Mouse (Mus musculus): ENCODE data around the gene 0610010K14Rik. TPM values are rescaled to one million over a fixed set of nuclear protein-coding genes. Genes with fewer than 3 reads are reported as not detected.

The 0610010K14Rik gene
- polyA plus RNA-seq, 1 experiment from 2014 or later: 193 TPM

- Histone ChIP-seq H3K27ac (no peak overlapping the region), H3K4me3 (peak overlapping the region; percentile 25), H3K36me3 (no peaks in the 10 kb centered on the region), H3K9ac (peak overlapping the region; percentile 30; the same call in 1 of the 2 replicates), H3K4me2 (replicated peaks) (peak overlapping the region; percentile 51), H3K4me1 (peaks cover 4% of the 10 kb centered on the region; the same call in 1 of the 2 replicates), H3K27me3 (peaks cover 57% of the 10 kb centered on the region), H3K9me3 (no peaks in the 10 kb centered on the region)
- WGBS: 3% methylated on average over 18 of the region's 18 CpGs
- no peak for ATAC-seq (ENCODE audit: insufficient number of reproducible peaks, insufficient read depth, low FRiP score, low TSS enrichment)
These were observed 16.6 kb upstream of the 0610010K14Rik start for GRCm38 (mm10) chr11:70254337-70254736.

DNA sequence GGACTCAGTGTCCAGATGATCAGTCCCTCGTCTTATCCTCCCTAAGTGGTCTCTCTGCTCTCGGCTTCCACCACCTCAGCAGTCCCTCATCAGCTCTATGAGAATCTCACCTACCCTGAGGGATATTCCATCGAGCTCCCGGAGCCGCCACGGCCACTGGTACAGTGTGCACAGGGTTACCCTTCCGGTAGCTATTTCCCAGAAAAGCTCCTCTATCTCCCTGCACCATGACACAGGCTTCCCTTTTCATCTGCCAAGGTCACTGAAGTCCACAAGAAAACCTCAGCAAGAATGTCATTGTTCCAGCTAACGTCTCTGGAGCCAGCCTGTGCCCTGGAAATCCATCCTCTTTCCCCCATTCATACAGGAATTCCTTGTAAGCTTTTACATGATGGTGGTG is 14.1 kb upstream of the 0610010K14Rik start:
- no peaks in the 10 kb centered on the region for H3K36me3 ChIP-seq
- no peak for ATAC-seq (ENCODE audit: insufficient number of reproducible peaks, insufficient read depth, low FRiP score, low TSS enrichment)
- no peak overlapping the region for H3K4me3 ChIP-seq
- peaks cover 61% of the 10 kb centered on the region for H3K27me3 ChIP-seq
- H3K27ac ChIP-seq: no peak overlapping the region
- no peak overlapping the region for H3K9ac ChIP-seq
- WGBS: 77% methylated on average over 8 of the region's 8 CpGs
- no peak overlapping the region for H3K4me2 ChIP-seq (replicated peaks)
- H3K9me3 ChIP-seq: no peaks in the 10 kb centered on the region
- peaks cover 4% of the 10 kb centered on the region; the same call in 1 of the 2 replicates for H3K4me1 ChIP-seq

DNA sequence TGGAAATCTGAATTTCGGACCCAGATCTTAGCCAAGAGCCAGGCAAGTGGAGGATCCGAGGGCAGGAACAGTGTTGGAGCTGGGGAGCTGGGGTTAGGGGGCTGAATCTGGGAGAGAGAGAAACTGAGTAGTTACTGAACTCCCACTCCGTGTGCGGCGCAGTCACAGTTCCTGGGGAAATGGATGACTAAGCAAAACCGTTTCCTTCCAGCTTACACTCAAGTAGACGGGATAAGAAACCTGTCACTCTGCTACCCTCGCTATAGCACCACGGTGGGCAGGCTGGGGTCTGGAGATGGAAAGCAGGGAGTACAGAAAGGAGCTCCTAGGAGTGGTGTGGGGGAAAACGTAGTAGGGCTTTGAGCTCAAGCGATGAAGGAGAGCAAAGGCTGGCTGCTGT is 12.4 kb upstream of the 0610010K14Rik start:
- H3K36me3 ChIP-seq: no peaks in the 10 kb centered on the region
- no peak overlapping the region for H3K4me2 ChIP-seq (replicated peaks)
- H3K27me3 ChIP-seq: peaks cover 46% of the 10 kb centered on the region
- H3K4me3 ChIP-seq: no peak overlapping the region
- H3K4me1 ChIP-seq: peaks cover under 1% of the 10 kb centered on the region; the same call in 1 of the 2 replicates
- H3K9me3 ChIP-seq: no peaks in the 10 kb centered on the region
- no peak for ATAC-seq (ENCODE audit: insufficient number of reproducible peaks, insufficient read depth, low FRiP score, low TSS enrichment)
- H3K27ac ChIP-seq: no peak overlapping the region
- H3K9ac ChIP-seq: no peak overlapping the region
- 70% methylated on average over 11 of the region's 11 CpGs for WGBS

DNA sequence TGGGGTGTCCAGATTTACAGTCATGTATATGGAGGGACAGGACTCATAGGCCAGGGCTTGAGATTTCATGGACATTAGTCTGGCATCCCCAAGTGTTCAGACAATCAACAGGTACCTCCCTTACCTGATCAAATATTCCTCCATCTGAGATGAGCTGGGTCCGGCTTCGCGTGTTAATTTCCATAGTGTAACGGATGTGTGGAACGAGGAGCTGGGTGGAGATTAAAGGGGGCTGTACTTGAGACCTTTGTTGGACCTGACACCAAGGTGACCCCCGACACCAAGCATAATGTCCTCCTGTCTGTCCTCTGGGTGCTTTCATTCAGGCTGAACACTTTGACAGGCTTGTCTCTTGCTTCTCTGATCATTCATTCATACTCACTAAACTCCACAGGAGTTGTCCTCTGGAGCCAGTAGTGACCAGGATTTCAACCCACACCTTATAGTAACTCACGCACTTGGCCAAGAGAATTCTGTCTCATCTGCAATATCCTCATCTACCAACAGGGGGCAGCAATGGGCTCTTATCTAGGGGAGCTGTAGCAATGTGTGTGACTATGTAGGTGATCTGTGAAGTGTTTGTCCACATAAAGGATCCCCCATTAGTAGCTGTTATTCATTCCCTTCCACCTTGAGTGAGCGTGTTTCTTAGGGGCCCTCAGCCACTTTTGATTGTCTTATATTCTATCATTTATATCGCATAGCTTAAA is 9.6 kb upstream of the 0610010K14Rik start:
- no peak for ATAC-seq (ENCODE audit: insufficient number of reproducible peaks, insufficient read depth, low FRiP score, low TSS enrichment)
- Histone ChIP-seq H3K9me3 (no peaks in the 10 kb centered on the region), H3K27me3 (peaks cover 17% of the 10 kb centered on the region), H3K27ac (no peak overlapping the region), H3K4me1 (no peaks in the 10 kb centered on the region), H3K4me3 (no peak overlapping the region), H3K9ac (no peak overlapping the region), H3K36me3 (no peaks in the 10 kb centered on the region), H3K4me2 (replicated peaks) (no peak overlapping the region)
- 46% methylated on average over 9 of the region's 9 CpGs for WGBS

DNA sequence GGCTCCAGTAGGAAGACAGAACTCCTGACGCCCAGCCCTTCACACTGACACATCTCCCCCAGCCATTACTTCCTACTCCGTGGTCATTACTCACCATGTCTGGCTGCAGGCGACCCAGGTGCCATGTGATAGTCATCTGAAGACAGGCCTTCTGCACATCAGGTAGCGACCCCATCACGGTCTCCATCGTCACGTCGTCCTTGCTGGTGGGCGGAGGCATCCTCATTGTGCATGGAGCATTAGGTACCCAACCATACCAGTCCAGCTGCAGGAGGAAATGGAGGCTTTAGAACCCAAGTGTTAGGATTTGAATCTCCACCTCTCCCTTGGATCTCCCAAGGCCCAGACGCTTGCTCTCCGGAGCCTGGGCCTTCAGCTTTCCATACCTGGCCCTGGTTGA is 4.9 kb upstream of the 0610010K14Rik start:
- Histone ChIP-seq H3K36me3 (no peaks in the 10 kb centered on the region), H3K27me3 (no peaks in the 10 kb centered on the region), H3K9me3 (no peaks in the 10 kb centered on the region), H3K27ac (no peak overlapping the region), H3K4me1 (peaks cover 16% of the 10 kb centered on the region), H3K4me3 (no peak overlapping the region), H3K4me2 (replicated peaks) (no peak overlapping the region), H3K9ac (no peak overlapping the region)
- WGBS: 66% methylated on average over 11 of the region's 11 CpGs
- no peak for ATAC-seq (ENCODE audit: insufficient number of reproducible peaks, insufficient read depth, low FRiP score, low TSS enrichment)

DNA sequence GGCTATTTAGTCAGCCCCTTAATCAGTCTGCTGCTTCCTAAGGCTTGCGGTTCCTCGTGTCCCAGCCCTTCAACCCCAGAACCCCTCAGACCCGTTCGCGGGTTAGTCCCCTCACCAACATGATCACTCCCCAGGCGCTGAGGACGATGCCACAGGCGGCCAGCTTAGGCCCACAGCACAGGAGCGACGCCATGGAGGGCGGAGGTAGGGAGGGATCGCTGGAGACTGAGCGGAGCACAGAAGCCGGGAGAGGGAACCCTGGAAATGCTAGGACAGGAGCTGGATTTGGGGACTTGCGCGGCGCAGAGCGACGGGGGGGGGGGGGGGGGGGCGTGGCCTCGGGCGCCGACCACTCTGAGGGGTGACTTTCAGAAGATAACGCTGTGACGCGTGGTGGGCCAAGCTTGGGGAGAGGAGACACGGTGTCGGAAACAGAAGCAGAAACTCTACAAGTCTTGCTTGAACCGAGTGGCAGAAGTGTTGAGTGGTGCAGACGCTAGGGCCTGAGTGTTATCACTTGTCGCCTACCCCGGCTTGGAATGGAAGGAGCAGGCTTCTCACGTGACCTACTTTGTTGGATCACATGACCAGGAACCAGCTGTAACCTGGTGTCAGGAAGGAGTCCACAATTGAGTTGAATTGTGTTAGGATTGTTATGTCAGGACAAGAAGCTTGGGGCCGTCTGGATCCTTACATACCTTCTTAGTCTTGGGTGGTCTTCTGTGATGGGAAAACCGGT is 2.0 kb upstream of the 0610010K14Rik start, which contains the start of the genes Gm21988 and Rnasek:
Gene Gm21988, minus strand, starts transcription at position 290 of the 739 bp plus-strand sequence.
Gene Rnasek, minus strand, starts transcription at position 302 of the 739 bp plus-strand sequence.
- peak; percentile 13; the same call in 1 of the 2 replicates for ATAC-seq (ENCODE audit: insufficient number of reproducible peaks, insufficient read depth, low FRiP score, low TSS enrichment)
- Histone ChIP-seq H3K36me3 (peaks cover 14% of the 10 kb centered on the region), H3K9ac (peak within 1 kb of the TSS; percentile 81), H3K4me1 (peaks cover 25% of the 10 kb centered on the region), H3K27ac (peak within 1 kb of the TSS; percentile 92), H3K9me3 (no peaks in the 10 kb centered on the region), H3K27me3 (no peaks in the 10 kb centered on the region), H3K4me2 (replicated peaks) (peak within 1 kb of the TSS; percentile 86), H3K4me3 (peak within 1 kb of the TSS; percentile 88)
- WGBS: 0% methylated on average over 29 of the region's 35 CpGs

DNA sequence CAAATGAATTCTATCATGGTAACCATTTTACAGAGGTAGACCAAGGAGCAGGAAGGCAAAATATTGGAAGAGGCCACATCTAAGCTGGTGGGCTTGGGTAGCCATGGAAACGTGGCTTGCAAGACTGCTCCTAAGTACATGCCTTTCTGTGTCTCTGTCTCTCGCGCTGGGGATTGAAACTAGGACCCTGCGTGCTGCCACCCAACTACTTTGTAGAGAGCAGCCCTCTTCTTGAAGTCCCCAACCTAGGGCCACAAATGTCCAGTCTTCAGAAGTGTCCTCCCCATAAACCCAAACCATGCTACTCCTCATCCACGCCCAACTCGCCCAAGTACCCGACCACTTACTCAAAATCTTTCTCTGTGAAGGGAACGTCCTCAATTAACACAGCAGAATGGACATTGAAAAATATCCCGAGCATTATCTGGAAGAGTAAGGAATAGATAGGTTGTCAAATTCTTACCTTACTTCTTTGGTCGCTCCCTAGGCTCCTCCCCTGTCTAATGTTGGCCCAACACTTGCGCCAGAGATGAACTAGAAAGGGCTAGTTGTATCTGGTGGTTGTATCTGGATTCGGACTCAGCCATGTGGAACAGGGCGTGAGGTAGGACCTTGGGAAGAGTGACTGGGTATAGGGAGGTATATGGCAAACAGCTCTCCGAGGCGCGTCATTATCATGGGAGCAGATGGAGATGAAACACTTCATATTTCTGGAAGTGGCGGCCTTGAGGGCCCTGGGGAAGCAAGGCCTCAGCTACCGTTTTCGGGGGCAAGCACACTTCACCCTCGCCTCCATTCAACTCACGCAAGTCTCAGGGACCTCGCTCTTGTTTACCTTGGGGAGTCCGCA is 1.1 kb upstream of the 0610010K14Rik start:
- H3K4me3 ChIP-seq: peak overlapping the region; percentile 88
- peaks cover 27% of the 10 kb centered on the region for H3K4me1 ChIP-seq
- no peaks in the 10 kb centered on the region for H3K9me3 ChIP-seq
- no peak for ATAC-seq (ENCODE audit: insufficient number of reproducible peaks, insufficient read depth, low FRiP score, low TSS enrichment)
- 14% methylated on average over 23 of the region's 23 CpGs for WGBS
- H3K27ac ChIP-seq: peak overlapping the region; percentile 92
- no peaks in the 10 kb centered on the region for H3K27me3 ChIP-seq
- peak overlapping the region; percentile 86 for H3K4me2 ChIP-seq (replicated peaks)
- peak overlapping the region; percentile 81 for H3K9ac ChIP-seq
- peaks cover 19% of the 10 kb centered on the region for H3K36me3 ChIP-seq

- peaks cover 19% of the 10 kb centered on the region for H3K36me3 ChIP-seq
- H3K27me3 ChIP-seq: no peaks in the 10 kb centered on the region
- H3K9ac ChIP-seq: peak overlapping the region; percentile 81
- peak overlapping the region; percentile 88 for H3K4me3 ChIP-seq
- peaks cover 39% of the 10 kb centered on the region for H3K4me1 ChIP-seq
- 45% methylated on average over 7 of the region's 7 CpGs for WGBS
- no peaks in the 10 kb centered on the region for H3K9me3 ChIP-seq
- peak overlapping the region; percentile 92; the same call in 1 of the 2 replicates for H3K27ac ChIP-seq
- peak overlapping the region; percentile 86 for H3K4me2 ChIP-seq (replicated peaks)
- no peak for ATAC-seq (ENCODE audit: insufficient number of reproducible peaks, insufficient read depth, low FRiP score, low TSS enrichment)
These were observed 997 bp downstream of the 0610010K14Rik start for GRCm38 (mm10) chr11:70236717-70237116.

DNA sequence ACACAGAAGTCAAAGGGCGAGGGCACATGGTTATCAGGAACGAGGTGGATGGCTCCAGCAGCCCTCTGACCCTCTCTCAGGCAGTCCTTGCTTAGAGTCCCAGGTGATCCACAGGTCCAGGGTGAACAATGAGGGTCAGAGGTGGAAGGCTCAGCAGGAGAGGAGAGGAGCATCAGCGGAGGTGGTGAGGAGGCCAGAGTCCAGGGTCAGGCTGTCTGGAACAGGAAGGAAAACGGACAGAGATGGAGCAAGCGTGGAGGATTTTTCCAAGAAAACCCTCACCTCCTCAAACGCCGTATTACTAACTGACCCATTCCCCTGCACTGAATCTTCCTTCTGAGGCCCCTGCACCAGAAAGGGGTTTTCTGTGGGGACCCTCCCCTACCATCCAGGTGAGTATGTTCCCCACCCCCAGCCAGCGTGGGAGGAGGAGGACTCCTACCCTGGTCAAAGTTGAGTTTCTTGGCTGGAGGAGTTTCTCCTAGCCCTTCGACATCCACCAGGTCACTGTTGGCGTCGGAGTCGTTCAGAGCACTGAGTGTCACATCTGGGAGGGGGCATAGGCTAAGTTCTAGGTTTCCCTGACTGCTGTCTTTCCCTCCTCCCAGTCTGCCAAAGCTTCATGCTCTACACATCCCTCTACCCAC is 2.3 kb downstream of the 0610010K14Rik start:
- H3K4me3 ChIP-seq: no peak overlapping the region
- peaks cover 36% of the 10 kb centered on the region for H3K4me1 ChIP-seq
- peaks cover 19% of the 10 kb centered on the region for H3K36me3 ChIP-seq
- H3K27me3 ChIP-seq: no peaks in the 10 kb centered on the region
- no peak for ATAC-seq (ENCODE audit: insufficient number of reproducible peaks, insufficient read depth, low FRiP score, low TSS enrichment)
- H3K9me3 ChIP-seq: no peaks in the 10 kb centered on the region
- no peak overlapping the region for H3K4me2 ChIP-seq (replicated peaks)
- no peak overlapping the region for H3K27ac ChIP-seq
- WGBS: 91% methylated on average over 12 of the region's 12 CpGs
- no peak overlapping the region for H3K9ac ChIP-seq

DNA sequence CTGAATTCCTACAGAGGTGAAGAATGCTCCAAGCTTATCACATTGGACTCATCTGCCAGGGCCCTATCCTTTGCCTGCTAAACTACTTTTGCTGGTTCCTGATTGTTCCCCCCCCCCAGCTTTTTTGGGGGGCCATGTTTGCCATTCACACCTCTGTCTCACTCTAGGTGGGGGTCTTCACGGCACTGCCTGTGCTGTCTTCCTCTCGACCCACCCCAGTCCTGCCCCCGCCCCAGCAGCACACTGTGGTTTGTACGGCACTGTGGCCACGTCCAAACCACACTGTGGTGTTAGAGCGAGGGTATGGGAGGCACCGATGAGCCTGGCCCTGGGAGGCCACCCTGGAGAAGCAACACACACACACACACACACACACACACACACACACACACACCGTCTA is 3.2 kb downstream of the 0610010K14Rik start:
- H3K4me3 ChIP-seq: no peak overlapping the region
- peaks cover 19% of the 10 kb centered on the region for H3K36me3 ChIP-seq
- WGBS: 85% methylated on average over 8 of the region's 8 CpGs
- no peaks in the 10 kb centered on the region for H3K9me3 ChIP-seq
- no peak overlapping the region for H3K27ac ChIP-seq
- no peak overlapping the region for H3K9ac ChIP-seq
- peaks cover 9% of the 10 kb centered on the region for H3K27me3 ChIP-seq
- H3K4me2 ChIP-seq (replicated peaks): no peak overlapping the region
- ATAC-seq (ENCODE audit: insufficient number of reproducible peaks, insufficient read depth, low FRiP score, low TSS enrichment): no peak
- H3K4me1 ChIP-seq: peaks cover 34% of the 10 kb centered on the region

- Histone ChIP-seq H3K4me2 (replicated peaks) (no peak overlapping the region), H3K4me1 (peaks cover 33% of the 10 kb centered on the region), H3K27ac (no peak overlapping the region), H3K36me3 (peaks cover 19% of the 10 kb centered on the region), H3K9ac (0 out of 2 replicates have a peak overlapping the region, but pooled peaks have one; percentile 11), H3K4me3 (no peak overlapping the region), H3K9me3 (no peaks in the 10 kb centered on the region), H3K27me3 (peaks cover 13% of the 10 kb centered on the region)
- ATAC-seq (ENCODE audit: insufficient number of reproducible peaks, insufficient read depth, low FRiP score, low TSS enrichment): no peak
- WGBS: 60% methylated on average over 5 of the region's 5 CpGs
These were observed 3.7 kb downstream of the 0610010K14Rik start for GRCm38 (mm10) chr11:70234037-70234436.

Data from embryonic facial prominence, embryonic 12.5 days (tissue).